Mouse (Mus musculus): Measurements from ENCODE around the gene Napepld. TPM values are rescaled to one million over a fixed set of nuclear protein-coding genes. Genes with fewer than 3 reads are reported as not detected.

Gene Napepld
- total and polyA plus RNA-seq, 3 experiments: 1.6 to 1.8 (median 1.7) TPM

DNA sequence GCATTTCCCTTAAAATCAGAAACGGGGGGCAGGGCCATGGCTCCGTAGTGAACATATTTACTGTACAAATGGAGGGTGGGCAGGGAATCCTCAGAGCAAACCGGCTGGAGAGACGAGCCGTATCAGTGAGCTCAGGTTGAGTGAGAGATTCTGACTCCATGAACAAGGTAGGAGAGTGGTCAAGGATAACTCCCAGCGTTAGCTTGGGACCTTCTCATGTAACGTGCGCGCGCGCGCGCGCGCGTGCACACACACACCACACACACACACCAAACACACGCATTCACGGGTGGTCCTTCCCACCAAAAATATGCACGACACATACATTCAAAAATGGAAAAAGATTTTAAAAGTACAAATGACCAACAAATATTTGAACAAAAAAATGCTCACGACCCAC is 33.9 kb upstream of the Napepld start:
- in situ Hi-C loops (cut with MboI; ENCODE audit: low pct_ligation_motif_present, low pct_unique_long_range_greater_than_20kb, low sequenced_read_pairs): no loop called here
- H3K27ac ChIP-seq (ENCODE audit: insufficient read depth, low read depth): no peak overlapping the region
- H3K4me2 ChIP-seq (ENCODE audit: insufficient read depth, low read depth, poor library complexity, severe bottlenecking): peak overlapping the region; percentile 30; the same call in 1 of the 2 replicates
- dilution Hi-C loops (cut with MboI; ENCODE audit: extremely low pct_ligation_motif_present, extremely low pct_unique_long_range_greater_than_20kb, low sequenced_read_pairs): no loop called here
- peaks cover 12 to 28% of the 10 kb centered on the region in 2 experiments for H3K4me1 ChIP-seq (ENCODE audit: control insufficient read depth in 1 of 2, insufficient read depth in 2 of 2)
- no peak for TF ChIP-seq GABPA (IDR thresholded peaks at IDR 0.05; ENCODE audit: insufficient replicate concordance, low read depth, low read length)
- no peak for TF ChIP-seq USF2 (conservative IDR thresholded peaks at IDR 0.05; ENCODE audit: low read depth, low read length)
- no peak for TF ChIP-seq KAT2A (IDR thresholded peaks at IDR 0.05; ENCODE audit: insufficient replicate concordance, low read length)
- peak; percentile 53; the same call in 1 of the 2 replicates for TF ChIP-seq NRF1 (IDR thresholded peaks at IDR 0.05; ENCODE audit: low read depth, low read length)
- TF ChIP-seq MAZ (IDR thresholded peaks at IDR 0.05; ENCODE audit: low read depth, low read length): no peak
- TF ChIP-seq BHLHE40 (IDR thresholded peaks at IDR 0.05; ENCODE audit: low read depth, low read length): peak; percentile 67
- no peak; the same call in 1 of the 2 replicates for TF ChIP-seq CHD1 (IDR thresholded peaks at IDR 0.05; ENCODE audit: low read depth, low read length)
- no peak for TF ChIP-seq E2F4 (IDR thresholded peaks at IDR 0.05; ENCODE audit: insufficient replicate concordance, low read depth, low read length)
- TF ChIP-seq POLR2AphosphoS2 (IDR thresholded peaks at IDR 0.05; ENCODE audit: low read depth, low read length): no peak
- TF ChIP-seq ZNF384 (IDR thresholded peaks at IDR 0.05; ENCODE audit: low read depth, low read length): no peak
- no peak for TF ChIP-seq JUN (IDR thresholded peaks at IDR 0.05; ENCODE audit: insufficient read depth, low read depth, low read length)
- no peak for TF ChIP-seq MEF2A (IDR thresholded peaks at IDR 0.05; ENCODE audit: borderline replicate concordance, low read depth, low read length)
- no peak for TF ChIP-seq UBTF (IDR thresholded peaks at IDR 0.05; ENCODE audit: low read depth, low read length)
- TF ChIP-seq ETS1 (conservative IDR thresholded peaks at IDR 0.05; ENCODE audit: low read depth, low read length): no peak
- no peak for TF ChIP-seq PAX5 (IDR thresholded peaks at IDR 0.05; ENCODE audit: low read length)
- TF ChIP-seq USF1 (IDR thresholded peaks at IDR 0.05; ENCODE audit: low read depth, low read length): no peak
- TF ChIP-seq MXI1 (IDR thresholded peaks at IDR 0.05; ENCODE audit: low read depth, low read length): peak; percentile 43; the same call in 1 of the 2 replicates
- no peak for TF ChIP-seq MYC (IDR thresholded peaks at IDR 0.05; ENCODE audit: low read depth, low read length)
- TF ChIP-seq ZKSCAN1 (IDR thresholded peaks at IDR 0.05; ENCODE audit: borderline replicate concordance, low read depth, low read length): no peak
- peak; percentile 31 for TF ChIP-seq MAX (IDR thresholded peaks at IDR 0.05; ENCODE audit: low read length)
- peak; percentile 43; the same call in 1 of the 2 replicates for TF ChIP-seq NELFE (IDR thresholded peaks at IDR 0.05; ENCODE audit: low read depth, low read length)
- no peak for TF ChIP-seq ELF1 (IDR thresholded peaks at IDR 0.05; ENCODE audit: low read depth, low read length)
- no peak for TF ChIP-seq EP300 (IDR thresholded peaks at IDR 0.05; ENCODE audit: low read length)
- no peak for TF ChIP-seq ZMIZ1 (IDR thresholded peaks at IDR 0.05; ENCODE audit: low read depth, low read length)
- TF ChIP-seq RAD21 (IDR thresholded peaks at IDR 0.05; ENCODE audit: low read depth, low read length): no peak
- peak; percentile 42; the same call in 1 of the 2 replicates for TF ChIP-seq SIN3A (IDR thresholded peaks at IDR 0.05; ENCODE audit: low read length)
- TF ChIP-seq TCF12 (IDR thresholded peaks at IDR 0.05; ENCODE audit: low read depth, low read length): peak; percentile 29; the same call in 1 of the 2 replicates
- no peak; the same call in 1 of the 2 replicates for TF ChIP-seq POLR2A (IDR thresholded peaks at IDR 0.05; ENCODE audit: low read depth, low read length)
- 0 out of 2 replicates have a peak, but pooled peaks have one; percentile 23 for TF ChIP-seq HCFC1 (IDR thresholded peaks at IDR 0.05; ENCODE audit: low read depth, low read length)
- no peak for TF ChIP-seq JUND (conservative IDR thresholded peaks at IDR 0.05; ENCODE audit: low read depth, low read length)
- no peak for TF ChIP-seq ZC3H11A (IDR thresholded peaks at IDR 0.05; ENCODE audit: low read depth, low read length)
- H3K36me3 ChIP-seq (replicated peaks in 1 of 2; ENCODE audit: control insufficient read depth in 1 of 2, insufficient read depth in 1 of 2, low read length in 1 of 2): peaks cover 11 to 24% of the 10 kb centered on the region in 2 experiments
- no peaks in the 10 kb centered on the region for H3K27me3 ChIP-seq (replicated peaks)
- no peaks in the 10 kb centered on the region for H3K9me3 ChIP-seq (replicated peaks; ENCODE audit: low read length)
- H3K79me2 ChIP-seq (replicated peaks; ENCODE audit: control insufficient read depth, extremely low read depth, insufficient read depth, poor library complexity, severe bottlenecking): peaks cover 16% of the 10 kb centered on the region
- no peak for DNase-seq (ENCODE audit: extremely low read depth)
- peak overlapping the region; percentile 16; the same call in 1 of the 2 replicates for H3K9ac ChIP-seq (ENCODE audit: insufficient read depth, low read depth)
- H3K4me3 ChIP-seq (replicated peaks in 1 of 3; ENCODE audit: low read depth in 2 of 3, low read length in 2 of 3, poor library complexity in 1 of 3): peak overlapping the region; percentile 42 to 65 (median 55)
